Mouse (Mus musculus) forebrain, embryonic 14.5 days (tissue): Measurements from ENCODE around the gene Dync2li1. TPM values are rescaled to one million over a fixed set of nuclear protein-coding genes. Genes with fewer than 3 reads are reported as not detected.

ENCODE experiments used
- ATAC-seq: fragments of 200-750 bp; cut with Nextera tagmentation; 2 replicates; pipeline ENCODE4 v1.8.0; 2017; ENCODE audit warnings: mild to moderate bottlenecking, moderate library complexity
- DNase-seq: peaks from one replicate; pipeline ENCODE4 v3.0.0-alpha.2; 2015; ENCODE audit warnings: low spot score
- H3K27ac ChIP-seq: fragments of 300-500 bp; sonication (generic); 2 replicates; pipeline ENCODE4 v1.5.1; 2014; ENCODE audit warnings: low read depth, mild to moderate bottlenecking, control low read depth, low read length, moderate library complexity
- H3K27me3 ChIP-seq: fragments of 300-500 bp; sonication (generic); replicated peaks from 2 replicates; pipeline ENCODE4 v1.6.1; 2014; ENCODE audit warnings: low read length, control low read depth, mixed read lengths; ENCODE audit not compliant: control insufficient read depth, insufficient read depth
- H3K36me3 ChIP-seq: fragments of 300-500 bp; sonication (generic); 2 replicates; pipeline ENCODE4 v1.6.1; 2014; ENCODE audit warnings: low read length, control low read depth; ENCODE audit not compliant: control insufficient read depth, insufficient read depth
- H3K4me1 ChIP-seq: fragments of 300-500 bp; sonication (generic); 2 replicates; pipeline ENCODE4 v1.6.1; 2014; ENCODE audit warnings: antibody characterized with exemption, low read length, control low read depth; ENCODE audit not compliant: control insufficient read depth, insufficient read depth
- H3K4me2 ChIP-seq: fragments of 300-500 bp; sonication (generic); 2 replicates; pipeline ENCODE4 v1.6.1; 2014; ENCODE audit warnings: mild to moderate bottlenecking, control low read depth, low read length
- H3K4me3 ChIP-seq: fragments of 300-500 bp; sonication (generic); 2 replicates; pipeline ENCODE4 v1.5.1; 2014; ENCODE audit warnings: low read depth, low read length, control low read depth
- H3K9ac ChIP-seq: fragments of 300-500 bp; sonication (generic); 2 replicates; pipeline ENCODE4 v1.6.1; 2014; ENCODE audit warnings: mild to moderate bottlenecking, low read length, control low read depth, moderate library complexity
- H3K9me3 ChIP-seq: fragments of 300-500 bp; sonication (generic); replicated peaks from 2 replicates; pipeline ENCODE4 v1.6.1; 2016; ENCODE audit warnings: low read length, control low read depth, mixed read lengths; ENCODE audit not compliant: control insufficient read depth
- WGBS: fragments of 180-500 bp; shearing (Covaris S2); extraction: QIAGEN DNeasy Blood & Tissue Kit; methylation state at CpG from one replicate; pipeline ENCODE4 v1.1.7; 2014; 5-methylcytosine and 5-hydroxymethylcytosine counted together
- polyA plus RNA-seq: library from polyadenylated mRNA; unstranded; fragments of >200 nt; fragmentation: Nextera tagmentation; extraction: Ambion mirVana; gene quantifications from 2 replicates; pipeline ENCODE4 v1.2.1, GENCODE M21; 2014

Gene Dync2li1
- polyA plus RNA-seq, 1 experiment from 2014 or later: 43.3 TPM

GRCm38 (mm10) chr17:84603709-84604420 is 22.4 kb upstream of the Dync2li1 start:
- Histone ChIP-seq H3K36me3 (no peaks in the 10 kb centered on the region), H3K27ac (no peak overlapping the region), H3K27me3 (no peaks in the 10 kb centered on the region), H3K9ac (no peak overlapping the region), H3K4me2 (no peak overlapping the region), H3K4me1 (no peaks in the 10 kb centered on the region), H3K9me3 (no peaks in the 10 kb centered on the region), H3K4me3 (no peak overlapping the region)
- no peak for ATAC-seq
- 88% methylated on average over 10 of the region's 10 CpGs for WGBS
- no peak for DNase-seq

GRCm38 (mm10) chr17:84606976-84607375 is 19.3 kb upstream of the Dync2li1 start:
- no peak overlapping the region for H3K9ac ChIP-seq
- H3K9me3 ChIP-seq: no peaks in the 10 kb centered on the region
- no peak overlapping the region for H3K4me2 ChIP-seq
- 45% methylated on average over 13 of the region's 13 CpGs for WGBS
- H3K27me3 ChIP-seq: no peaks in the 10 kb centered on the region
- no peaks in the 10 kb centered on the region for H3K36me3 ChIP-seq
- no peak overlapping the region for H3K27ac ChIP-seq
- H3K4me1 ChIP-seq: no peaks in the 10 kb centered on the region
- no peak overlapping the region for H3K4me3 ChIP-seq
- ATAC-seq: no peak
- no peak for DNase-seq

- WGBS: 69% methylated on average over 5 of the region's 5 CpGs
- Histone ChIP-seq H3K9me3 (no peaks in the 10 kb centered on the region), H3K4me1 (no peaks in the 10 kb centered on the region), H3K9ac (no peak overlapping the region), H3K4me2 (no peak overlapping the region), H3K27ac (no peak overlapping the region), H3K36me3 (no peaks in the 10 kb centered on the region), H3K27me3 (no peaks in the 10 kb centered on the region), H3K4me3 (no peak overlapping the region)
- no peak for DNase-seq
- no peak for ATAC-seq
Measured at GRCm38 (mm10) chr17:84607617-84608016, 18.7 kb upstream of the Dync2li1 start.

- no peak for ATAC-seq
- H3K27me3 ChIP-seq: no peaks in the 10 kb centered on the region
- no peak overlapping the region for H3K4me2 ChIP-seq
- no peaks in the 10 kb centered on the region for H3K9me3 ChIP-seq
- no peaks in the 10 kb centered on the region for H3K4me1 ChIP-seq
- WGBS: 89% methylated on average over 4 of the region's 4 CpGs
- H3K27ac ChIP-seq: no peak overlapping the region
- H3K9ac ChIP-seq: no peak overlapping the region
- no peak for DNase-seq
- no peaks in the 10 kb centered on the region for H3K36me3 ChIP-seq
- no peak overlapping the region for H3K4me3 ChIP-seq
Measured at GRCm38 (mm10) chr17:84608606-84609005, 17.7 kb upstream of the Dync2li1 start.

- H3K27me3 ChIP-seq: no peaks in the 10 kb centered on the region
- DNase-seq: no peak
- no peak for ATAC-seq
- H3K36me3 ChIP-seq: no peaks in the 10 kb centered on the region
- H3K4me1 ChIP-seq: no peaks in the 10 kb centered on the region
- H3K4me3 ChIP-seq: no peak overlapping the region
- H3K9ac ChIP-seq: no peak overlapping the region
- 94% methylated on average over 9 of the region's 9 CpGs for WGBS
- H3K4me2 ChIP-seq: no peak overlapping the region
- no peak overlapping the region for H3K27ac ChIP-seq
- no peaks in the 10 kb centered on the region for H3K9me3 ChIP-seq
Measured at GRCm38 (mm10) chr17:84611500-84611899, 14.8 kb upstream of the Dync2li1 start.

GRCm38 (mm10) chr17:84611971-84612370 is 14.3 kb upstream of the Dync2li1 start:
- Histone ChIP-seq H3K9me3 (no peaks in the 10 kb centered on the region), H3K4me3 (no peak overlapping the region), H3K36me3 (no peaks in the 10 kb centered on the region), H3K9ac (no peak overlapping the region), H3K4me1 (no peaks in the 10 kb centered on the region), H3K27ac (no peak overlapping the region), H3K27me3 (no peaks in the 10 kb centered on the region), H3K4me2 (no peak overlapping the region)
- DNase-seq (no peak), ATAC-seq (no peak)
- WGBS: 81% methylated on average over 7 of the region's 7 CpGs

GRCm38 (mm10) chr17:84615811-84616210 is 10.5 kb upstream of the Dync2li1 start:
- no peak overlapping the region for H3K4me3 ChIP-seq
- no peak for ATAC-seq
- no peaks in the 10 kb centered on the region for H3K4me1 ChIP-seq
- no peaks in the 10 kb centered on the region for H3K27me3 ChIP-seq
- H3K9ac ChIP-seq: no peak overlapping the region
- no peak for DNase-seq
- no peak overlapping the region for H3K4me2 ChIP-seq
- no peaks in the 10 kb centered on the region for H3K36me3 ChIP-seq
- no peak overlapping the region for H3K27ac ChIP-seq
- WGBS: 79% methylated on average over 11 of the region's 11 CpGs
- H3K9me3 ChIP-seq: no peaks in the 10 kb centered on the region

GRCm38 (mm10) chr17:84616526-84617074 is 9.7 kb upstream of the Dync2li1 start:
- Histone ChIP-seq H3K9ac (no peak overlapping the region), H3K27ac (no peak overlapping the region), H3K4me2 (no peak overlapping the region), H3K27me3 (no peaks in the 10 kb centered on the region), H3K9me3 (no peaks in the 10 kb centered on the region), H3K4me1 (no peaks in the 10 kb centered on the region), H3K4me3 (no peak overlapping the region), H3K36me3 (no peaks in the 10 kb centered on the region)
- no peak for ATAC-seq
- 92% methylated on average over 6 of the region's 6 CpGs for WGBS
- DNase-seq: no peak

GRCm38 (mm10) chr17:84617953-84618352 is 8.3 kb upstream of the Dync2li1 start:
- no peak overlapping the region for H3K4me3 ChIP-seq
- ATAC-seq (no peak), DNase-seq (no peak)
- no peaks in the 10 kb centered on the region for H3K27me3 ChIP-seq
- H3K4me1 ChIP-seq: no peaks in the 10 kb centered on the region
- no peak overlapping the region for H3K9ac ChIP-seq
- no peak overlapping the region for H3K4me2 ChIP-seq
- no peak overlapping the region for H3K27ac ChIP-seq
- 95% methylated on average over 6 of the region's 6 CpGs for WGBS
- H3K36me3 ChIP-seq: no peaks in the 10 kb centered on the region
- H3K9me3 ChIP-seq: no peaks in the 10 kb centered on the region
